Mouse (Mus musculus) limb, embryonic 12.5 days (tissue): ENCODE data around the gene F11r. TPM values are rescaled to one million over a fixed set of nuclear protein-coding genes. Genes with fewer than 3 reads are reported as not detected.

ENCODE experiments used
- ATAC-seq: fragments of 200-750 bp; cut with Nextera tagmentation; 2 replicates; pipeline ENCODE4 v1.8.0; 2017; ENCODE audit warnings: low read depth, moderate TSS enrichment; ENCODE audit not compliant: insufficient number of reproducible peaks, insufficient read depth, low FRiP score, low TSS enrichment
- H3K27ac ChIP-seq: fragments of 300-500 bp; sonication (generic); 2 replicates; pipeline ENCODE4 v1.5.1; 2016; ENCODE audit warnings: mild to moderate bottlenecking, moderate library complexity
- H3K27me3 ChIP-seq: fragments of 300-500 bp; sonication (generic); 2 replicates; pipeline ENCODE4 v1.6.1; 2016; ENCODE audit warnings: mild to moderate bottlenecking, moderate library complexity
- H3K36me3 ChIP-seq: fragments of 300-500 bp; sonication (generic); 2 replicates; pipeline ENCODE4 v1.6.1; 2016; ENCODE audit warnings: mild to moderate bottlenecking, moderate library complexity
- H3K4me1 ChIP-seq: fragments of 300-500 bp; sonication (generic); replicated peaks from 2 replicates; pipeline ENCODE4 v1.6.1; 2016
- H3K4me2 ChIP-seq: fragments of 300-500 bp; sonication (generic); 2 replicates; pipeline ENCODE4 v1.6.1; 2016; ENCODE audit warnings: mild to moderate bottlenecking, moderate library complexity
- H3K4me3 ChIP-seq: fragments of 300-500 bp; sonication (generic); replicated peaks from 2 replicates; pipeline ENCODE4 v1.5.1; 2016; ENCODE audit warnings: mild to moderate bottlenecking
- H3K9ac ChIP-seq: fragments of 300-500 bp; sonication (generic); replicated peaks from 2 replicates; pipeline ENCODE4 v1.6.1; 2016; ENCODE audit warnings: mild to moderate bottlenecking, moderate library complexity
- H3K9me3 ChIP-seq: fragments of 300-500 bp; sonication (generic); 2 replicates; pipeline ENCODE4 v1.6.1; 2016; ENCODE audit warnings: mild to moderate bottlenecking, moderate library complexity
- WGBS: fragments of 180-500 bp; shearing (Covaris S2); methylation state at CpG from one replicate; pipeline ENCODE4 v1.1.7; 2016; 5-methylcytosine and 5-hydroxymethylcytosine counted together
- polyA plus RNA-seq: library from polyadenylated mRNA; unstranded; fragments of >200 nt; fragmentation: Nextera tagmentation; extraction: Ambion mirVana; gene quantifications from 2 replicates; pipeline ENCODE4 v1.2.1, GENCODE M21; 2016

F11r gene
- 32.9 and 36.8 TPM in 2 replicates for polyA plus RNA-seq

DNA sequence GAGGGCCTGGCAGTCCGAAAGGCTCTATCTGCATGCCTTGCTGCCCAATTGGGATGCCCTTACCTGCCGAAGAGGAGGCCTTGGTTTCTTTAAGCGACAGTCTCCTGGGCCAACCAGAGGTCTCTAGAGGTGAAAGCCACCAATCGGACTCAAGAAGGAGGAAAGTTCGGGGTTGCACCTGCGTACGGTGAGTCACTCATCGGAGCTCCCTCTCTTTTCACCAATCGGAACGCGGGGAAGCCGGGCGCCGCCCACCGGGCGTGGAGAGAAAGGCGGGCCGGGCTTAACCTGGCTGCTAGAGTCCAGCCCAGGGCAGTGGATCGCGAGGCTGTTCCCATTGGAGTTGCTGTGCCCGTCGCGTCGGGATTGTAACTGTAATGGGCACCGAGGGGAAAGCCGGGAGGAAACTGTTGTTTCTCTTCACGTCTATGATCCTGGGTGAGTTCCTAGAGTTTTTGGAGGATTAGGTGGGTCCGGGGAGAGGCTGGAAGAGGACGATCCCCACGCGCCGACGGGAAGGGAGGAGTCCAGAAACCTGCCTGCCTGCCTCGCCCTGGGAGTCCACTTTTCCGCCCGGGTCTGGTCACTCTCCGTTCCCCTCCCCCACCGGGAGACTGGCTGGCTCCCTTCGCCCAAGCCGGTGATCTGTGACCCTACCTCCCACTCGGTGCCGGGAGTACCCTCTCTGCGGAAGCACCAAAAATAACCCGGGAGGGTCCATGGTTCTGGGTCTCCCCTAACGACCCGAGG lies at the start of gene F11r:
TSS of gene F11r (plus strand) at position 272 of the 750 bp plus-strand sequence.
- peak; percentile 48 for ATAC-seq
- Histone ChIP-seq H3K4me1 (peaks cover 38% of the 10 kb centered on the region), H3K36me3 (no peaks in the 10 kb centered on the region), H3K9ac (peak within 1 kb of the TSS; percentile 14; the same call in 1 of the 2 replicates), H3K4me2 (peak within 1 kb of the TSS; percentile 65), H3K27me3 (peaks cover 47% of the 10 kb centered on the region), H3K9me3 (no peaks in the 10 kb centered on the region), H3K27ac (0 out of 2 replicates have a peak within 1 kb of the TSS, but pooled peaks have one; percentile 25), H3K4me3 (peak within 1 kb of the TSS; percentile 48)
- WGBS: under 1% methylated on average over 46 of the region's 46 CpGs

DNA sequence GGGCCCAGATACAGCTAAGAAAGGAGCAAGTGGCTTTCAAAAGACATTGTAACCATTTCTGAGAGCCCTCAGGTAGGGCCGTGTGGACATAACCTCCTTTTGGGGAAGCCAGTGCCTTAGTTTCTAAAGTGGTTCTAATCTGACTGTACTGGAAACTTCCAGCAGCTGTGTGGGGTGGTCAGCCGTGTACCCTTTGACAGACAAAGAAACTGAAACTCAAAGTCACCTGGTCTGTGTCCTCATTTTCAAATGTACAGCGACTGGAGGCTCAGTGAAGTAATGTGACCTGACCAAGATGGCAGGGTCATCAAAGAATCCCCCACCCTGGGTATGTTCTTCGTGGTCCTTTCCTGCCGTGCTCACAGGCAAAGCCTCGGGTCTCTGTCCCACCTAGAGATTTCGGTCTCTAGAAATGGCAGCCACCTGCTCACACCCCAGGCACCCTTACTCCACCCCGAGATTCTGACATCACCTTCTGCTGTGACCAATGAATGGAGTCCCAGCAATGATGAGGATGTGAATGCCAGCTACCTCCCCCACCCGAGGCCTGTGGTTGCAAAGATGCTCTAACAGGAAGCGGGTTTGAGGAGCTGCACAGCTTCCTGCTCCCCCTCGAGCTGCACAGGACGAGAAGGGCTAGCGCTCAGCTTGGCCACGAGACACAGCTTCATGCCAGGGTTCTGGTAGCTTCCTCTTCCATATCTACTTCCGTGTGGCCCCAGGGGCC lies 48.8 kb upstream of the F11r start, which contains the start of gene Arhgap30:
TSS of gene Arhgap30 (plus strand) at position 579 of the 727 bp plus-strand sequence.
- peaks cover 6% of the 10 kb centered on the region for H3K27me3 ChIP-seq
- peaks cover 21% of the 10 kb centered on the region for H3K4me1 ChIP-seq
- no peak within 1 kb of the TSS for H3K9ac ChIP-seq
- H3K4me2 ChIP-seq: no peak within 1 kb of the TSS
- no peak within 1 kb of the TSS for H3K4me3 ChIP-seq
- no peaks in the 10 kb centered on the region for H3K9me3 ChIP-seq
- no peak for ATAC-seq
- H3K27ac ChIP-seq: no peak within 1 kb of the TSS
- WGBS: 79% methylated on average over 15 of the region's 15 CpGs
- no peaks in the 10 kb centered on the region for H3K36me3 ChIP-seq

DNA sequence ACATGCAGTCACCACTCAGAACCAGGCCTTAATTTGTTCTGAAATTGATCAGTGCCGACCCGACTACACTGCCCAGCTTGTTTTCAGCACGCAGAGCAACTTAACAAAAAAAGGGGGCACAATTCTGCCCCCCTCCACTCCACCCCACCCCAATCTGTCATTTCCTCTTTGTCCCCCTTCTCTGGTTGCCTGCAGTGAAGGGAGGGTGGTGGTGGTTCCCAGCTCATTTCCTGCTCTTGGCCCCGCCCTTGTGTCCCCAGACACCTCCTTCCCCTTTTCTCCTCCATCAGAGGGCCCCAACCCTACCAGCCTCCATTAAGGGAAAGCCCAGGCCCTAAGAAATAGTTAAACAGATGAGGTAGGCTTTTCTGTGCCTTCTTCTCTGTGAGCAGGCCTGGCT lies 47.2 kb upstream of the F11r start:
- H3K27ac ChIP-seq: no peak overlapping the region
- H3K36me3 ChIP-seq: no peaks in the 10 kb centered on the region
- H3K4me1 ChIP-seq: peaks cover 21% of the 10 kb centered on the region
- no peak overlapping the region for H3K4me3 ChIP-seq
- ATAC-seq: no peak
- H3K27me3 ChIP-seq: peaks cover 5% of the 10 kb centered on the region
- no peak overlapping the region for H3K9ac ChIP-seq
- no peaks in the 10 kb centered on the region for H3K9me3 ChIP-seq
- no peak overlapping the region for H3K4me2 ChIP-seq
- 68% methylated on average over 4 of the region's 4 CpGs for WGBS

DNA sequence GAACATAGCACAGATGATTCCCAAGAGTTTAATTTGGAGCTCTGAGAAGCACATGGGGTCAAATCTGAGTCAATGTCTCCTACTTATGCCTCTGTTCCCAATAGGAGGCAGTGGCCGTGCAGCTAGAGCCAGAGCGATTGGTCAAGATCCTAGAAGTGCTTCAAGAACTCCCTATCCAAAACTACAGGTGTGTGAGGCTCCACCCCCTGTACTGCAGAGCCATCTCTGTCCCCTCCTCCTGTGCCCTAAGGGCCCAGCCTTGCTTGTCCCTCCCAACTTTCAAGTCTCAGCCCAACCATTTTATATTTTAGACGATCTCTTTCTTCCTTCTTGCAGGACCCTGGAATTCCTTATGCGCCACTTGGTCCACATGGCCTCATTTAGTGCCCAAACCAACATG lies 35.5 kb upstream of the F11r start:
- ATAC-seq: no peak
- H3K27me3 ChIP-seq: no peaks in the 10 kb centered on the region
- WGBS: 81% methylated on average over 4 of the region's 4 CpGs
- no peaks in the 10 kb centered on the region for H3K4me1 ChIP-seq
- no peaks in the 10 kb centered on the region for H3K9me3 ChIP-seq
- H3K27ac ChIP-seq: no peak overlapping the region
- no peak overlapping the region for H3K4me2 ChIP-seq
- no peak overlapping the region for H3K9ac ChIP-seq
- no peaks in the 10 kb centered on the region for H3K36me3 ChIP-seq
- H3K4me3 ChIP-seq: no peak overlapping the region

DNA sequence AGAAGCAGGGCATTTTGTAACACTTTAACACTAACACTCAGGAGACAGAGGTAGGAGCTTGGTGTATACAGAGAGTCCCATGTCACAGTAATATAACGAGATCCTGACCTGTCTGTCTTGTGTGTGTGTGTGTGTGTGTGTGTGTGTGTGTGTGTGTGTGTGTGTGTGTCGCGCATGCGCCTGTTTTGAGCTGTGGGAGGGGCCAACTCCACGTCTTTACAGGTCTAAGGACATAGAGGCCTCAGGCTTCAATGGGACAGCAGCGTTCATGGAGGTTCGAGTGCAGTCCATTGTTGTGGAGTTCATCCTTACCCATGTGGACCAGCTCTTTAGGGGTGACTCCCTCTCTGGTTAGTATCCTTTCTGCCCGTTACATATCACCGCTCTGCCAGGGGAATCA lies 34.3 kb upstream of the F11r start:
- H3K9me3 ChIP-seq: no peaks in the 10 kb centered on the region
- H3K9ac ChIP-seq: no peak overlapping the region; the same call in 1 of the 2 replicates
- no peak for ATAC-seq
- H3K4me1 ChIP-seq: no peaks in the 10 kb centered on the region
- no peak overlapping the region for H3K4me3 ChIP-seq
- no peak overlapping the region for H3K4me2 ChIP-seq
- WGBS: 75% methylated on average over 9 of the region's 9 CpGs
- H3K27ac ChIP-seq: no peak overlapping the region
- H3K27me3 ChIP-seq: no peaks in the 10 kb centered on the region
- H3K36me3 ChIP-seq: no peaks in the 10 kb centered on the region

DNA sequence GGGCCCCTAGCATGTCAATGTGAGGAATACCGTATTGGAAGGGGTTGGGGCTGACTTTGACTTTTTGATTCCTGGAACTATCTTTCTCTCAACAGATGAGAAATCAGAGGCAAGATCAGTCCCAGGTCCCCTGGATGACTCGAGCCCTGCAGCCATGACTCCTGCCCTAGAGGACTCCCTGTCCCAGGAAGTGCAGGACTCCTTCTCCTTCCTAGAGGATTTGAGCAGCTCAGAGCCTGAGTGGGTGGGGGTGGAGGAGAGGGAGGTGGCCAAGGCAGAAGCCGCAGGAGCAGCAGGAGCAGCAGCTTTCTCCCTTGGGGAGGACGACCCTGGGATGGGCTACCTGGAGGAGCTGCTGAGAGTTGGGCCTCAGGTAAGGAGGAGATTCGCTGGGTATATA lies 30.1 kb upstream of the F11r start:
- Histone ChIP-seq H3K4me1 (peaks cover 1% of the 10 kb centered on the region; the same call in 1 of the 2 replicates), H3K4me3 (no peak overlapping the region), H3K36me3 (no peaks in the 10 kb centered on the region), H3K27ac (no peak overlapping the region), H3K4me2 (no peak overlapping the region), H3K27me3 (peaks cover 9% of the 10 kb centered on the region), H3K9ac (no peak overlapping the region), H3K9me3 (no peaks in the 10 kb centered on the region)
- 76% methylated on average over 5 of the region's 5 CpGs for WGBS
- ATAC-seq: no peak

DNA sequence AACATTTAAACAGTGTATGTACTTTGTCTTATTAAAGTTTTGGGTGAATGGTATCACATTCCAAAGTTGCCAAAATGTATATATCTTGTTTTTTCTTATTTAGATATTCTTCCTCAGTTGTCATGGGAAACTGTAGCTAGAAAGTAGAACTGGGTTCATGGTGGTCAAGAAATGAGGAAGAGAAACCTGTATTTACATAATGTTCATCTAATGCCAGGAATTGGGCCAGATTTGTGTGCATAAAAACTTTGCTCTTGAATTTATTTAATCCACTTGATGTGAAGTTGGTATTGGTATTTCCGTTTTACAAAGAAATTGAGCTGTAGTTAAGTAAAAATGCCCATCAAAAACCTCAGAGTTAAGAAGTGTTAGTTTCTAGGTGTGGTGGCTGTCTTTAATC lies 27.1 kb upstream of the F11r start:
- 95% methylated on average over 1 of the region's 1 CpGs for WGBS
- Histone ChIP-seq H3K36me3 (peaks cover 11% of the 10 kb centered on the region), H3K4me1 (peaks cover 18% of the 10 kb centered on the region), H3K4me2 (no peak overlapping the region), H3K27ac (no peak overlapping the region), H3K4me3 (no peak overlapping the region), H3K9me3 (no peaks in the 10 kb centered on the region), H3K27me3 (peaks cover 9% of the 10 kb centered on the region), H3K9ac (no peak overlapping the region)
- no peak for ATAC-seq

DNA sequence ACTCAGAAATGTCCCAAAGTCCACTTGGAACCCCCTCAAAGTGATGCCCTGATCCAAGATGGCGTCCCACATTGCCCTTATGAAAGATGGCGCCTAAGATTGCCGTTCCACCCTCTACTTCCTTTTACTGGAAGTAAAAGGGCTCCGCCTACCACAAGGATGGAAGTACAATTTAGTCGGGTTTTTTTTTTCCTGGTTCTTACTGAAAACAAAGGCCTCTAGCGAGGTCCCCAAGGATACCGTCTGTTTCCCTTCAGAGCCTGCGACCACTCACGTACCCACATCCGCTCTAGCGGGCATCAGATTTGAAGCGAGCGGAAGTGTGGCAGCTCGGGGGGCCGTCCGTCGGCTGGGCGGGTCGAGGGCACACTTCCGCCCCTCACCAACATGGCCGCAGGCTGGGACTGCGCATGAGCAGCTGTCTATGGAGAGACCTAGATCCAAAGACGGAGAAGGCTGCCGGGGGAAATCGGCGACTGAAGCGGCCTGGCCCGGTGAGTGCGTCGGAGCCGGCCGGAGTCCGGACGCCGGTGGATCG lies 26.3 kb upstream of the F11r start, which contains the start of gene Usf1:
TSS of gene Usf1 (plus strand) at position 367 of the 538 bp plus-strand sequence.
- H3K4me2 ChIP-seq: peak within 1 kb of the TSS; percentile 65
- peak within 1 kb of the TSS; percentile 97 for H3K4me3 ChIP-seq
- H3K36me3 ChIP-seq: peaks cover 19% of the 10 kb centered on the region
- H3K27me3 ChIP-seq: peaks cover 9% of the 10 kb centered on the region
- H3K27ac ChIP-seq: peak within 1 kb of the TSS; percentile 91
- no peaks in the 10 kb centered on the region for H3K9me3 ChIP-seq
- H3K9ac ChIP-seq: peak within 1 kb of the TSS; percentile 94
- WGBS: under 1% methylated on average over 36 of the region's 36 CpGs
- H3K4me1 ChIP-seq: peaks cover 18% of the 10 kb centered on the region
- peak; percentile 92 for ATAC-seq

DNA sequence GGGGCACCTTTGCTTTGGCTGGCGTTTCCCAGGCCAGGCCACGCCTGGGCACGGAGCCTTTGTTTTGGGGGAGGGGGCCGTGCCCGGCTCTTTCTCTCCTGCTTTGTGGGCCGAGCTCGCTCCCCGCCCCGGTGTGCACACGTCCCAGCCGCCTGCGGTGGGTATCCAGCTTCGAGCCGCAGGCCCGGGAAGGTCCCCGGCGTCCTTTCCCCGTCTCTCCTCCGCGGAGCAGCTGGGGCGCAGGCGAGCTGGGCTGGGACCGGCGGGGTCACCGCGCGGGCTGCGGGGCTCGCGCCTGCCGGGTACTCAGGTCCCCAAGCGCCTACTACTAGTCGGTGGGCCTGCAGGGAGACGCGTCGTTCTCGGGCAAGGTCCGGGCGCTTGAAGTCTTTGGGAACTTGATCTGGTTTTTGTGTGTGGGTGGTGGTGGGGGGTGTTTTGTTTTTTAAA lies 25.8 kb upstream of the F11r start:
- WGBS: under 1% methylated on average over 39 of the region's 39 CpGs
- Histone ChIP-seq H3K9me3 (no peaks in the 10 kb centered on the region), H3K27ac (peak overlapping the region; percentile 91), H3K4me2 (peak overlapping the region; percentile 65), H3K27me3 (peaks cover 9% of the 10 kb centered on the region), H3K4me3 (peak overlapping the region; percentile 97), H3K9ac (peak overlapping the region; percentile 94), H3K4me1 (peaks cover 18% of the 10 kb centered on the region), H3K36me3 (peaks cover 24% of the 10 kb centered on the region)
- peak; percentile 77 for ATAC-seq

DNA sequence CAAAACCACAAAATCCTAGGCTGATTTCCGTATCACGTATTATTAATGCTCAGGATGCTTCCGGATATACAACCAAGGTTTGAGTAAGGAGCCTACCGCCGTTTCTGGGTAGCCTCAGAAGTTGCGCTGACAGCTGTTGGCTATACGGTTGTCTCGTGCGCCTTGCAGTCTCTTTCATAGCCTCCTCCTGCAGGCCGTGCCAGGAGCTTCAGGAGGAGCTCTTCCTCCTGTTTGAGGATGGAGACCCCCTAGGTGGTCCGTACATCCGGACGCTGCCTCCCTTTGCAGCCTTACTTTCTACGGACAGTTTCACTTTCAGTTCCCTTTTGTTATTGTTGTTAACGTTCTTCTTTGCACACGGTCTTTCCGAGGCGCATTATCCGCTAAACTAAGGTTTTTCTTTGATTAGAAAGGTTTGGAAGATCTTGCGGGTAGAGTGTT lies 25.3 kb upstream of the F11r start:
- H3K4me2 ChIP-seq: peak overlapping the region; percentile 65
- WGBS: 3% methylated on average over 20 of the region's 20 CpGs

DNA sequence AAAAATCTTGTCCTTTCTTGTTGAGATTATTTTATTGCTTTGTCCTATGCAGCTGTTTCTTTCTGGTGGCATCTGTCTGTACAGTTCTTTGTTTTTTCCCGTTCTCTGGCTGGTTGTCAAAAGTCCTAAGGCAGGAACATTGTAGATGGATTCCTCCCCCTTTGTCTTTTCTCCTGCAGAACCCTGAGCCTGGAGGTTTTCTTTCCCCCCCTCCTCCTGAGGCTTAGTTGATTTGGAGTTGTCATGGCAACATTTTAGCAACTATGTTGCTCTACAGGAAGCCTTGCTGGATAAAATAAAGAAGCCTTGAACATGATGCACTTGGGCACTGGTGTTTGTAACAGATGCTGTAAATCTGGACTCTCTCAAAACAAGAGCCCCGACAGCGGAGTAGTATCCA lies 24.9 kb upstream of the F11r start:
- Histone ChIP-seq H3K4me3 (peak overlapping the region; percentile 97), H3K9me3 (no peaks in the 10 kb centered on the region), H3K36me3 (peaks cover 33% of the 10 kb centered on the region), H3K4me2 (peak overlapping the region; percentile 65), H3K9ac (peak overlapping the region; percentile 94), H3K4me1 (peaks cover 18% of the 10 kb centered on the region), H3K27me3 (peaks cover 9% of the 10 kb centered on the region), H3K27ac (peak overlapping the region; percentile 91; the same call in 1 of the 2 replicates)
- WGBS: 58% methylated on average over 3 of the region's 3 CpGs
- ATAC-seq: no peak

More for the DNA sequence above, 25.3 kb upstream of the F11r start:
- ATAC-seq: peak; percentile 18; the same call in 1 of the 2 replicates
- Histone ChIP-seq H3K9ac (peak overlapping the region; percentile 94), H3K4me1 (peaks cover 18% of the 10 kb centered on the region), H3K9me3 (no peaks in the 10 kb centered on the region), H3K36me3 (peaks cover 29% of the 10 kb centered on the region), H3K27me3 (peaks cover 9% of the 10 kb centered on the region), H3K27ac (peak overlapping the region; percentile 91), H3K4me3 (peak overlapping the region; percentile 97)
